Mouse (Mus musculus) embryonic fibroblast, embryonic 13.5 days (primary cell): ENCODE data around the gene Slc12a5. TPM values are rescaled to one million over a fixed set of nuclear protein-coding genes. Genes with fewer than 3 reads are reported as not detected.

ENCODE experiments used
- H3K27ac ChIP-seq: 2 replicates; pipeline ENCODE4 v1.5.1; 2012; ENCODE audit warnings: low read length, control low read depth, inconsistent platforms; ENCODE audit not compliant: insufficient read depth
- H3K4me1 ChIP-seq: 2 replicates; pipeline ENCODE4 v1.6.1; 2011; ENCODE audit warnings: low read length; ENCODE audit not compliant: control insufficient read depth, insufficient read depth
- H3K4me3 ChIP-seq: 2 replicates; pipeline ENCODE4 v1.5.1; 2011; ENCODE audit warnings: mild to moderate bottlenecking, control low read depth, low read length; ENCODE audit not compliant: insufficient read depth
- CTCF ChIP-seq: IDR thresholded peaks from 2 replicates; pipeline ENCODE4 v1.5.1; 2011; ENCODE audit warnings: mild to moderate bottlenecking, control low read depth, low read length, moderate library complexity, borderline replicate concordance; ENCODE audit not compliant: insufficient read depth
- POLR2A ChIP-seq: IDR thresholded peaks from 2 replicates; pipeline ENCODE4 v1.6.1; 2011; ENCODE audit warnings: low read depth, mild to moderate bottlenecking, control low read depth, low read length, moderate library complexity
- polyA plus RNA-seq: library from polyadenylated mRNA; stranded (reverse); fragments of >200 nt; gene quantifications from 2 replicates; pipeline ENCODE4 v1.2.4, GENCODE M21; 2011; ENCODE audit warnings: low read depth; ENCODE audit not compliant: missing spikeins, insufficient read length

Slc12a5 gene
- polyA plus RNA-seq, 1 experiment, result 1.4 TPM

- peak overlapping the region; percentile 32; the same call in 1 of the 2 replicates for H3K4me3 ChIP-seq
- TF ChIP-seq CTCF, result no peak
- TF ChIP-seq POLR2A, result no peak
- H3K27ac ChIP-seq, result no peak overlapping the region
- peaks cover 4% of the 10 kb centered on the region for H3K4me1 ChIP-seq
These were observed 74.4 kb downstream of the Slc12a5 start for GRCm38 (mm10) chr2:165035058-165035431.

- Histone ChIP-seq H3K27ac (no peak overlapping the region), H3K4me1 (peaks cover 4% of the 10 kb centered on the region), H3K4me3 (no peak overlapping the region)
- TF ChIP-seq POLR2A (no peak), CTCF (no peak)
These were observed 76.8 kb downstream of the Slc12a5 start for GRCm38 (mm10) chr2:165037415-165037814.

GRCm38 (mm10) chr2:165042126-165042525, 81.5 kb downstream of the Slc12a5 start:
- Histone ChIP-seq H3K27ac (no peak overlapping the region), H3K4me1 (no peaks in the 10 kb centered on the region), H3K4me3 (no peak overlapping the region)
- TF ChIP-seq CTCF (no peak), POLR2A (no peak)

GRCm38 (mm10) chr2:165043090-165043636, 82.6 kb downstream of the Slc12a5 start:
- Histone ChIP-seq H3K27ac (no peak overlapping the region), H3K4me3 (no peak overlapping the region)
- no peak for TF ChIP-seq CTCF
- TF ChIP-seq POLR2A, result no peak

GRCm38 (mm10) chr2:165043729-165044128, 83.1 kb downstream of the Slc12a5 start:
- Histone ChIP-seq H3K4me3 (no peak overlapping the region), H3K4me1 (no peaks in the 10 kb centered on the region), H3K27ac (no peak overlapping the region)
- no peak for TF ChIP-seq CTCF
- TF ChIP-seq POLR2A, result no peak

More at GRCm38 (mm10) chr2:165043090-165043636, 82.6 kb downstream of the Slc12a5 start:
- no peaks in the 10 kb centered on the region for H3K4me1 ChIP-seq

- Histone ChIP-seq H3K4me3 (no peak overlapping the region), H3K4me1 (no peaks in the 10 kb centered on the region), H3K27ac (no peak overlapping the region)
- TF ChIP-seq POLR2A (no peak), CTCF (no peak)
These were observed 88.4 kb downstream of the Slc12a5 start for GRCm38 (mm10) chr2:165049044-165049443.

Other genes starting within 250 kb of the Slc12a5 start
- gene Spint5, start 245.5 kb upstream of the Slc12a5 start, polyA plus RNA-seq, result not detected in 2 replicates
- not detected in 2 replicates for gene Wfdc3, start 214.9 kb upstream of the Slc12a5 start, polyA plus RNA-seq
- 28.7 and 30.8 TPM in 2 replicates for gene Dnttip1, start 214.8 kb upstream of the Slc12a5 start, polyA plus RNA-seq
- 101 and 146 TPM in 2 replicates for gene Ube2c, start 190.9 kb upstream of the Slc12a5 start, polyA plus RNA-seq
- gene Tnnc2, start 180.8 kb upstream of the Slc12a5 start, polyA plus RNA-seq, result not detected in 2 replicates
- 14.4 and 18.2 TPM in 2 replicates for gene Snx21, start 175.0 kb upstream of the Slc12a5 start, polyA plus RNA-seq
- gene Acot8, start 155.9 kb upstream of the Slc12a5 start, polyA plus RNA-seq, result 12.1 and 13.5 TPM in 2 replicates
- gene Zswim3, start 155.7 kb upstream of the Slc12a5 start, polyA plus RNA-seq, result 3.7 and 4.1 TPM in 2 replicates
- 10.1 and 12.5 TPM in 2 replicates for gene Zswim1, start 138.1 kb upstream of the Slc12a5 start, polyA plus RNA-seq
- gene Spata25, start 132.3 kb upstream of the Slc12a5 start, polyA plus RNA-seq, result not detected in 2 replicates
- gene Ctsa, start 127.9 kb upstream of the Slc12a5 start, polyA plus RNA-seq, result 250 and 288 TPM in 2 replicates
- gene Neurl2, start 127.3 kb upstream of the Slc12a5 start, polyA plus RNA-seq, result 5.0 and 7.4 TPM in 2 replicates
- gene Pltp, start 103.1 kb upstream of the Slc12a5 start, polyA plus RNA-seq, result 26.5 and 39.5 TPM in 2 replicates
- 18.2 and 18.3 TPM in 2 replicates for gene Pcif1, start 81.5 kb upstream of the Slc12a5 start, polyA plus RNA-seq
- gene Zfp335, start 49.0 kb upstream of the Slc12a5 start, polyA plus RNA-seq, result 11.0 and 11.9 TPM in 2 replicates
- 8.0 and 8.1 TPM in 2 replicates for gene Mmp9, start 20.0 kb upstream of the Slc12a5 start, polyA plus RNA-seq
- 28.4 and 33.5 TPM in 2 replicates for gene Ncoa5, start 74.1 kb downstream of the Slc12a5 start, polyA plus RNA-seq
- 1.2 and 2.0 TPM in 2 replicates for gene Cd40, start 94.8 kb downstream of the Slc12a5 start, polyA plus RNA-seq
- gene 1700025C18Rik, start 129.9 kb downstream of the Slc12a5 start, polyA plus RNA-seq, result not detected in 2 replicates